Mouse (Mus musculus) left cerebral cortex, adult 18-20 months (tissue): ENCODE measurements around the gene Rbms1. TPM values are rescaled to one million over a fixed set of nuclear protein-coding genes. Genes with fewer than 3 reads are reported as not detected.

Experiments
- DNase-seq, 2 experiments: peaks; one replicate each; pipeline ENCODE4 v3.0.0; 2021 to 2022; ENCODE audit warnings: low spot score in 2 of 2, mixed read lengths in 1 of 2
- total RNA-seq, 2 experiments: library from RNA; stranded (reverse); gene quantifications; 2 replicates each; pipeline ENCODE4 v1.2.3; 2021

Rbms1 gene
- total RNA-seq, 2 experiments from 2014 or later = 17.9 to 20.3 TPM

- no peak for DNase-seq
These were observed 248.0 kb downstream of the Rbms1 start for GRCm38 (mm10) chr2:60714971-60715502.

DNA sequence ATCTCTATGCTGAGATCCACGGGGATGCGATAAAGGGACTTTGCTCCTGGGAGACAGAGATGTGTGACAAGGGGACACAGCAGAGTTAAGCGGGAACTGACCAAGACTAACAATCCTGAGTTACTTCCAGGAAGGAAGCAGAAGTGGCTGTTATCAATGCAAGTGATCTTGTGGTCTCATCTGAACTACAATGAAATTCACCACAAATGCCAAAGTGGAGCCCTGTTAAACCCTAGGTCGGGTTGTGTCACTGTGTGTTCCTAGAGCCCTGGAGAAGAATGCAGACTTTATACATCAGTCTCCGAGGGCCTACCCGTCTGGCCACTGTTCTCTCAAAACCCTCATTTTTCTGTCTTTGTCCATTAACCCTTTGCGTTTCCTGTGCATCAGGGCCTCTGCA lies 248.5 kb downstream of the Rbms1 start:
- no peak for DNase-seq

- DNase-seq = no peak
These were observed 249.1 kb downstream of the Rbms1 start for GRCm38 (mm10) chr2:60713857-60714256.

DNA sequence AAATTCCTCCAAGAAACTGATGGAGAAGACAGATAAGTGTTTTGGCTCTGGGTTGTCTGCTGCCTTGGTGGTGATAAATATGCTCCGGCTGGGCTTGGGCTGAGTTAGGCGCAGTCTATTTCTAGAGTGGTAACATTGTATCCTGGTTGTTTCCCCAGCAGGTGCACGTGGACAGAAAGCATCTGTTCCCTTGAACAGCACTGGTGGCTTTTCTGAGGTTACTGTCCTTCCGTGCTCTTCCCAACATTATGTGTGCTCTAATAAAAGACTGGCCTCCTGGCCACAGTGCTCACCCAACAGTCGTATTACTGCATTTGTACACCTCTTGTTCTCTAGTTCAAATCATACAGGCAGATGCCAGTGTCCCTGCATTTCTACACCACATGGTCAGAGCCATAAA lies 250.1 kb downstream of the Rbms1 start:
- no peak for DNase-seq

DNA sequence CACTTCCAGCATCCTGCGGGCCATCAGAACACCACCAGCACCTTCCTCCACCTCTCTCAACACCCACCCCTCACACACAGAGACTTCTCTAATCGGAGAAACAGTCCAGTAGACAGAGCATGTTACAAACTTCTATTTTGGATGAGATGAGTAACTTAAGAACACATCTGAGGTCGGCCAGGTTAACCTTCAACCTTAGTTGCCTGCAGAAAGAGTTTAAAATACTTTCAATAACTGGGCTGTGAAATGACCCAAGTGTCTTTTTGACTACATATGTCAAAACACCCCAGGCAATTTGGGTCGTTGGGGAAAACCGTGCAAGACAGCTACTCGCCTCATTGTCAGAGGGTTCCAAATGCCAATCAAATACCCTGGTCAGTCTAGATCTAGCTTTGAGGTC lies 250.5 kb downstream of the Rbms1 start:
- DNase-seq = no peak

GRCm38 (mm10) chr2:60711098-60711880 lies 251.7 kb downstream of the Rbms1 start:
- DNase-seq = no peak

DNA sequence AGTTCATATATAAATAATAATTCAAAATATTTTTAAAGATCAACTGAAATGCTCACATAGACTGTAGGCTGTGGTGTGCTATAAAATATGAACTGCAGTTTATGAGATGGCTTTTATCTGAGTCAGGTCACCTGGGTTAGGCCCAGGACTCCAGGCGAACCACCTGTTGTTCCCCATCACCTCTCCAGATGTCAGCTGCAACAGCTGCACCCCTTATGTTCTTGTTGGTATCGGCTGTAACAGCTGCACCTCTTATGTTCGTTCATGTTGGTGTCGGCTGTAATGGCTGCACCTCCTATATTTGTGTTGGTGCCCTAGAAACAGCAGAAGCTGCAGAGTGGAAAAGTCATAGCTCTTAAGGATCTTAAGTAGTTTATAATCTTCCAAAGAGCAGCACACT lies 252.7 kb downstream of the Rbms1 start:
- no peak for DNase-seq

- DNase-seq = no peak
These were observed 254.3 kb downstream of the Rbms1 start for GRCm38 (mm10) chr2:60708671-60709070.

DNA sequence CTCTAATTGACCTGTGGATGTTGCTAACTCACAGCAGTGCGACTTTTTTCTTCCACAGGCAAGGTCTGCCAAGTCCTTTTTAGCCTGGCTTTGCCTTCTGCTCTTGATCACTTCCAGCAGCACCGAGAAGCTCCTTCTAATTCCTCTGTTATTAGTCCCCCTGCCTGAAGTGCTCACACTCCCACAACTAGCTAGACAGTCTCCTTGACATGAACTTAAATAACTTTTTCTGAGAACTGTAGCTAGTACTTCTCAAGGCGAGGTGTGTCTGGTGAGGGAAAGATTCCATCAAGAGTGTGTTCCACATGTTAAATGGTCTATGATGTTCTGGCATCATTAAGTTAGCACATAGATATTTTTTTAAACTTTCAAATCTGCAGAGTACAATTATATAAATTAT lies 256.1 kb downstream of the Rbms1 start:
- DNase-seq = no peak

- DNase-seq = no peak
These were observed 257.6 kb downstream of the Rbms1 start for GRCm38 (mm10) chr2:60705426-60705825.

GRCm38 (mm10) chr2:60703315-60703714 lies 259.7 kb downstream of the Rbms1 start:
- no peak for DNase-seq

- DNase-seq = no peak
These were observed 262.0 kb downstream of the Rbms1 start for GRCm38 (mm10) chr2:60700956-60701355.

Other genes starting within 250 kb of the Rbms1 start
- not detected for gene Itgb6, start 240.5 kb downstream of the Rbms1 start, total RNA-seq